Mouse (Mus musculus): ENCODE measurements around the gene Odf2l.

The Odf2l gene

DNA sequence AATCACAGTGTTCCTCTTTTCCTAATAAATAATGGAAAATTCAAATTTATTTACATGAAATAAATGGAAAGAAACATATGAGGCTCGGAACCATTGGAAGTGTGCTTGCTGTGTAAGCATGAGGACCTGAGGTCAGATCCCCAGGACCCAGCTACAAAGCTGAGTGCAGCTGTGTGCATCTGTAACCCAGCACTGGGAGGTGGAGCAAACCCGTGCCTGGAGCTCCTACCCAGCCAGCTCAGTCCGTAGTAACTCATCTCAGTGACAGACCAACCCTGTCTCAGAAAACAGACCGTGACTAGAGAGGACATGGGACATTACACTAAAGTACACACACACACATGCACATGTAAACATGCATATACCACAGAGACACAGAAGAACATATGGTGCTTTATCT is 21.8 kb downstream of the Odf2l start:
- no peak for DNase-seq (ENCODE audit: low read depth, low spot score)

DNA sequence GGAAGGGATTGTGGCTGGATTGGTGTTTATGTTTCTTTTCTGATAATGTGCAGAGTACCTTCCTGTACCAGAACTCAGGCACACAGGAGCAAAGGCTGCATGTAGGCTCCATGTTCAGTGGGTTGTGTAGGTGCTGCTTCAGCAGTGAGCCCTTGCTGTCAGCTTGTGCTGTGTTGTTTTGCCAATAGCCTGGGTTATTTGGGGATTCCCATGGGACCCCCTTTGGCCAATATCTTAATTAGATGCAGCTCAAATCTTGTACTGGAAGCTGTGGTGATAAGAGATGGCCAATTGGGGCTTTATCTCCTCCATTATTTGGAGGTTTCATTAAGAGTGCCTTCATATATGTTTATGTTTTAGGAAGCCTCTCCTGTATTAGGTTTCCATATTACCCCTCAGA is 24.5 kb downstream of the Odf2l start:
- no peak for DNase-seq (ENCODE audit: low read depth, low spot score)

DNA sequence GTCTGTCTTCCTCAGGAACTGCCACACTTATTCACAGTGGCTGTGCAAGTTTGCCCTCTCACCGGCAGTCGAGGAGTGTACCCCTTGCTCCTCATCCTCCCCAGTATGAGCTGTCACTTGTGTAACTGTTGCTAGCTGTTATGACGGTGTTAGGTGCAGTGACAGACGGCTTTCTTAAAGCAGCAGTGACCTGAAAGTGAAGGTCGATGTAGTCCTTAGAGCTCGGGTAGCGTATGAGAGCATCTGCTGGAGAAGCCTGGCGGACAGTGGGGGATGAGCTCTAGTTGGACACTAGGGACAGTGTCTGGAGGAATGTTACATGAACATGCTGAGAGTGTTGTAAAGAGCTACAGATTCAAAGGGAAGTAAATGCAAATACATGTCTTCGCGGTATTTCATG is 25.5 kb downstream of the Odf2l start:
- no peak for DNase-seq (ENCODE audit: low read depth, low spot score)

DNA sequence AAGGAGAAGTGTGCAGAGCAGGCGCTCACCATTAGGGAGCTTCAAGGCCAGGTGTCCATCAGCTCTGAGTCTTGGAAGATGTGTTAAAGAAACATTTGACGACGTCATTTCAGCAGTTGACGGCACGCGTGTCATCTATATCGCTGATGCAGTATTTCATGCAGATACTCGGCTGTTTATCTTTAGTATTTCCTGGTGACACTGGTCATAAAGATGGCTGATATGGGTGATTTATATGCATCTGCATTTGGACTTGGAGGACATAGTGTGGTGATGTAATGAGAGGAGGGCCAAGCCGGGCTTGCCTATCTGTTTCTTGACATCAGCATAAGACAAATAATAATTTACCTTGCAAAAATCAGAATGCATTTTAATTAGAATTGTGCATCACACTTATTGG is 28.5 kb downstream of the Odf2l start:
- DNase-seq (ENCODE audit: low read depth, low spot score): no peak

DNA sequence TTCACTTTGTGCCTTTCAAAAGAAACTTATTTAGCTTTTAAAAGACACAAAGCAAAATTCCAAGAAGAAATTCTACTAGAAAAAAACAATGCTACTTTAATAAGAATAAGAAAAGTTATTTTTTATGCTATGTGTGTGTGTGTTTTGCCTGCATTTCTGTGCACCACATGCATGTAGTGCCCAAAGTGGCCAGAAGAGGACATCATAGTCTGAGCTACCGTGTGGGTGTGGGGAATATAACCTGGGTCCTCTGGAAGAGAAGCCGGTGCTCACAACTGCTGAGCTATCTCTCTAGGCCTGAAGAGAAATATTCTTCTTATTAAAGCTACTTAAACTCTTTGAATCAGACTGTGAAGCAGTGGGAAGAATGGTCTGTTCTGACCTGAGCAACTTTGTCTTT is 29.1 kb downstream of the Odf2l start:
- DNase-seq (ENCODE audit: low read depth, low spot score): no peak

DNA sequence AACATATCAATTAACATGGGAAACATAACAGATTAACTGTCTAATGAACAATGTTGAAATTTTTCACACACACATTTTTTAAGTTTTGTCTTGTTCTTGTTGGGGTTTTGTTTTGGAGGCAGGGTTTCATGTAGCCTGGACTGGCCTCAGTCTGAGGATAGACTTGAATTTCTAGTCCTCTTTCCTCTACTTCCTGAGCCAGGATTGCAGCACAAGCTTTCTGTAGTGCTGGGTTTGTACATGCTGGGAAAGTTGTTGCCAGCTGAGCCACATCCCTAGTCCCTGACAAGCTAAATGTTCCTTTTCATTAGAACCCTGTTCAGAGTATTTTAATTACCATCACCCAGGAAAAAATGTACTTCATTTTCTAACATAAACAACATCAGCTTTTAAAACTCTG is 29.6 kb downstream of the Odf2l start:
- no peak for DNase-seq (ENCODE audit: low read depth, low spot score)

DNA sequence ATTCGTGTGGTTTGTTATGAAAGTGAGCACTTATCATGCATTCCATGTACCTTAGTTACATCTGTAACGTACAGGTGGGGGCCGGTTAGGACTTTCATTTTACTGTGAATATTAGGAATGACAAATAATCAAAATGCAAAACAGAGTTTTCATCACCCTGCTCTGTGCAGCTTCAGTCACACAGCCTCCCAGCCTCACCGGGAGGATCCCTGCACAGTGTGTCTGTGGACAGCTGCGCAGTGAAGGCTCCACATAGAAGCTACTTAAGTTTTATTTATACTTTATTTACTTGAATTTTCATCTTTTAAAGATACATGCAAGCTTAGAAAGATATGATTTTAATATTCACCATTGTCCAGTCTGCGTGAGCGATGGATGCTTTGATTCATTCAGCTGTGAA is 32.7 kb downstream of the Odf2l start:
- no peak for DNase-seq (ENCODE audit: low read depth, low spot score)

DNA sequence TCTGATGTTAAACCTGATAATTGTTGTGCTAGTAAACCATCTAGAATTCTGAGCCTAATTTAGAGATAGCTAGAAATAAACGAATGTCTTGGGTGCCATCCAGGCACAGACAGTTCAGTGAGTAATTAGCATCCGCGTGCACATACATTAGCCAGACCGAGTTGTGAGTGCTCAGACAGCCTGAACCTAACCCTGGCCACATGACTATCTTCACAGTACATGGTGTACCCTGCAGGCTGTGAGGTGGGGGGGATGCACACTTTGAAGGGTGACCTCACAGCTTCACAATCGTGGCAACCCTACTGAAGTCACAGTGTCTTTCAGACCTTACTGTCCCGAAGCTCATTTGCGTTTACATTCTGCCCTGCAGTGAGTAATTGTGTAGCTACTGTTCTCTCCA is 33.5 kb downstream of the Odf2l start:
- DNase-seq (ENCODE audit: low read depth, low spot score): peak; percentile 6

DNA sequence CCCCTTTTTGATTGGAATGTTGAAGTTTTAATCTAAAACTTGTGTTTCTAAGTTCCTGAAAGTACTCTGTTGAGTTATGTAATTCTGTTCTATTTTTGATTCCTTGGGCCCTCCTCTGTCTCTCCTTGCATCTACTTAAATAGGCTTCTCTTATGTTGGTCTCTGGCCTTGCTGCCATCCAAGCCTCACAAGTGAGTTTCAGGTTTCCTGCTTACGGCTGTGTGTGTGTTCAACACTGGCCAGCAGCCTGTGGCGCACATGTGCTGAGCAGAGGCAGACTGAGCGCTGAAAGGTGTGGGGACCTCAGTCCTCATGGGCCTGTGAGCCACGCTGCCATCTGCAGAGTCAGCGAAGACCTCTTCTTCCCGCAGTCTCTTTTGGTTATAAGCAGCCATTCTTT is 38.5 kb downstream of the Odf2l start:
- no peak for DNase-seq (ENCODE audit: low read depth, low spot score)

DNA sequence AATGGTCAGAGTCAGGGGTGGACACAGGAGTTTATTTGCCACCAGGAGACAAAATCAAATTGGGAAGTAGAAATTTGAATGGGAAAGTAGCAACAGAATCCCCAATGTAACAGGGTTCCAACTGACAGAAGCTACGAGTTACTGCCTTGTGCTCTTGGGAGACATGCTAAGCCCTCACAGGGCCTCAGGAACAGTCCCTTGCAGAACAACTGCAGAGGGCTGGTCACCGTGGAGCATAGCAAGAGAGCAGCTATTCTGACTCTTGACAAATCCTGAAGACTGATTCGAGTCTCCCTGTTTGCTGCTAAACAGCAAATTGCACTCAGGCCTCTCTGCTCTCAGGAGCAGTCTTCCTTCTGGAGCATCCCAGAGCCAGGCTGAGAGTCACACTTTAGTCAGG is 40.1 kb downstream of the Odf2l start:
- no peak for DNase-seq (ENCODE audit: low read depth, low spot score)

DNA sequence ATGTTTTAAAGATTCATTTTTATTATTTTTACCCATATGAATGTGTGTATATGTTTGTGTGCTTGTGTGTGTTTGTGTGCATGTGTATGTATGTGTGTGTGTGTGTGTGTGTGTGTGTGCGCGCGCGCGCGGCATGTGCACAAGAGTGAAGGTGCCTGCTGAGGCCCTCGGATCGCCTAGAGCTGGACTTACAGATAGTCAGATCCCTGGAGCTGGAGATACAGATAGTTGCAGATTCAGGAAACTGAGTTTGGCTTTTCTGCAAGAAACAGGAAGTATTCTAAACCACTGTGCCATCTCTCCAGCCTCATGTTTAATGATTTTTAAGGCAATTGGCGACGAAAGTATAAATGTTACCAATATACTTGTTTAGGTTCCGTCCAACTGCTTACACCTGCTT is 48.4 kb downstream of the Odf2l start:
- DNase-seq (ENCODE audit: low read depth, low spot score): no peak

DNA sequence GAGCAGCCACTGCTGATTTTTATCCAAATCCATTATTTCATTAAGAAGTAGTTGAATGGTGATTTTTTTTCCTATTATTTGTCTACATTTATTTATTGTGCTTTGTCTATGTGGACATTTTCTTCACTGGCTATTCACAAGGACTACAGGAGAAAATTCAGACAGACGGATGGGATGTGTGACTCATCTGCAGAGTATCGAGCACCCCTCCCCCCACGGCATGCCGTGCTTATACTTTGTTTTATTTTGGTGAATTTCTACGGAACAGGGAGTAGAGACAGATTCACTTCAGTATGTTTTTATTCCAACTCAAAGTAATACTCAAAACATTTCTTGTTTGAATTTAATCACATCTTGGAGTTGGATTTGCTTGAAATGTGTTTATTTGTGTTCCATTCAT is 49.4 kb downstream of the Odf2l start:
- no peak for DNase-seq (ENCODE audit: low read depth, low spot score)

DNA sequence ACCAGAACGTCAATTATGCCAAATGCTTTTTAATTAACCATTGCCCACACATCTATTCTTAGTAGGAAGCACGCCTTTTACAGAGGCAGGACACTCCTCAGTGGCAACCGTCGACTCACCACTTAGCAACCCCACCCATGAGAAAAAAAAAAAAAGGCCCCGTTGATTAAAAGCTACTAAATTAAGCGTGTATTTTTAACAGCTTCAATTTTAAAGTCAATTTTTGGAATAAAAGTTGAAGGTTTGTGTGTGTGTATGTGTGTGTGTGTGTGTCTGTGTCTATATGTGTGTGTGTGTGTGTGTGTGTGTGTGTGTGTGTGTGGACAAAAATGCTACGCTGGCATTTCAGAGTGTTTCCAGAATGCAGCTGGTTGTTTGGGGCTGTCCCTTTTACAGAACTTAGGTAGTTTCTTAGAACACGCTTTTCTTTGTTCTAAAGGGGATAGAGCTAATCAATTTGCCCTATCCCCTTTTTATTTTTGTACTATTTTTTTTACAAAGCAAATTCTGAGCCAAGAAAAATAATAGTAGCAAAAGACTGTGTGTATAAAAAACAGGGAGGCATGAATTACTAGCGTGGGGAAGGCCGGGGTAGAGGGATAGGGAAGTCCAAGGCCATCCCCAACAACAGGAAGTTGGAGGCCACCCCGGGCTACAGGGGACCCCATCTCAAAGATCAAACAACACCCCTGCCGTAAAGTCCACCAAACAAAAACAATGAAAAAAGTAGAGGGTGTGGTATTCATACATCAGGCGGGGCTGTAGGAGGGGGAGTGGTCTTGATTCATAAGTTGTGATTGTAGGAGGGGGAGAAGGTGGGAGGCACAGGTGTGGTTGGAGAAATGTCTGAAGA is 50.7 kb downstream of the Odf2l start:
- DNase-seq (ENCODE audit: low read depth, low spot score): no peak

DNA sequence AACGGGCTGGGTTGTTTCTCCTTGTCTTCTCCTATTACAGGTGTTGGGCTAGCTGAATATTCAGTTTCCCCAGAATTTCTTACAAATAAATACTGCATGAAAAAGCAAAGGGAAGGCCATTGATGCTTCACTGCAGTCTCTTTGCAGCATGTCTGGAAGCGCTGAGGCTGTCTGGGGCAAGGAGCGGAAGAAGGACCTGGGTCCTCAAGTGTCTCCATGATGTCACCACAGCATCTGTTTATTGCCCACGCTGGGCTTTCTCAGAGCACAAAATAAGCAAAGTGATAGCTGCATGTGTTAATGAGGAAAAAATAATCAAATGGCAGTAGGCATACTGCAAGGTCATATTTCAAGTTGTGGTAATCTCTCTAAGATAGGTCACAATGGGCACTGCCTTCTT is 51.6 kb downstream of the Odf2l start:
- DNase-seq (ENCODE audit: low read depth, low spot score): no peak

DNA sequence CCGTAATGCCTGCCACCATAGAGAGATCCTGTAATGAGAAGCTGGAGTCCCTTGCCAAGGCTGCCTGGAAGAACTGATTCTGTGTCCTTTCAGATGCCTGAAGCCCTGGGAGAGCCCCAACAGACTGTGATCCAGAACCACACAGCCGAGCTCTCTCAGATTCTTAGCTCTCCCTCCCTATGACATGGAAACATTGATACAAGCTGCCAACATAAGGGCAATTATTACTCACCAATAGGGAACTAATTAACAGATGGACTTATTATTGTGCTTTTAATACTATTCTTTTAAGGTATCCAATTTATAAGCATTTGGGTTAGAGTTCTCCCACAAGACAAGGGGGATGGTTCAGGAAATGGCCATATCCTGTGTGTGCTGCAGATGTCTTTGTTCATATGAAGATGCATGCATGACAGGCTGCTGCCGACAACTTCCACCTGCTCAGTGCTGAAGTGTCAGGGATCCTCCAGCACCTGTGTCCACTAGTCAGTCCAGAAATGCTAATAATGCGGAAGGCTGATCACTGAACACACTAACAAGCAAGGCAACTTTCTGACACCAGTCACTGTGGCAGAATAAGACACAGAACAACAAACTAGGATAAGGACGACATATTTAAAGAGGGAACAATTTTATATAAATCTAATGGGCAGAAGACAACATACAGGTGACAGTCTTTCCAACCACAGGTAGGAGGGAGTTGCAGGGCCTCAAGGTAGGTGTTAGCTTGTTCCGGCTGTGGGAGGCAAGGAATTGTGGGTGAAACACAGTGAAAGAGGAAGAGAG is 52.4 kb downstream of the Odf2l start:
- DNase-seq (ENCODE audit: low read depth, low spot score): no peak

DNA sequence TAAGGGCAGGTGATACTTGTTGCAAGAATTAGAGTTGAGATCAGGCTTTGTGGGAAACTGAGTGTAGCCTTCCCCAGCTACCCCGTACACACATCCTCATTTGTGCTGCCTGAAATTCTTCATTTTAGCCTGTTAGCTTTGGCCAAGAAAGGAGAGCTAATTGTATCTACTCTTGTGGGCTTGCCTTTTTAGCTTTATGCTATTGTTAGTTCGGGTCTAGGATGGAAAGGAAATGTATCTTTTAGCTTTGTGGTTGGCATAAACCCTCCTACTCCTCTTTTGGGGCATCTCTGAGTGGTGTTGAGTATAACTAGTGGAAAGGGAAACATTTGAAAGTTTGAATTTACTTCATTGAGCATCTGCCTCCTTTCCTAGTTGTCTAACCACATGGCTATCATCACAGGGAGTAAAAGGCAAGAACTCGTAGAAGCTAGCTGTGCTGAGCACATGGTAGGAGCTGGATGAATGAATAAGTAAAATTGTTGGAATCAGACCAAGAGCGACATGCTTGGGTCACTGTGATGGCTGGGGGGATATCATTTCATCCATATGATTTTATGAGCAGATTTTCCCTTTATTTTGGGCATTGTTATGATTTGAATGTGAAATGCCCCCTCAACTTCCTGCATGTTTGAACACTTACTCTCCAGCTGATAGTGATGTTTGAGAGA is 53.1 kb downstream of the Odf2l start:
- DNase-seq (ENCODE audit: low read depth, low spot score): no peak

DNA sequence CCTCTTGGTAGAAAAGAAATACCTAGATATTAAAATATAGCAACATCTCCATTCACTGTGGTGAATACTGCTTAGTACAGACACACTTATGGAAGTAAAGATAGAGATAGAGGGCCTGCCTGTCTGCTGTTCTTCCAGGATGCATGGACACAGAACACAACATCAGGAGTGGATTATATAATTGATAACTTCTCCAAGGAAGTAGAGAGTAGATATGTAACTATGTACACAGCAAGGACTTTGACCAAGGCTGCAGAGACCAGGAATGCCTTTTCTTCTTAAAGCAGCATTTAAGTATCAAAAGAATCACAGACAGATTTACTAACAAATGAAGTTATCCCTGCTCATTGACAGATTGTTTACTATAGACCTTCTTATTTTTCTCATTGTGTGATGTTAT is 66.3 kb downstream of the Odf2l start:
- no peak for DNase-seq (ENCODE audit: low read depth, low spot score)

DNA sequence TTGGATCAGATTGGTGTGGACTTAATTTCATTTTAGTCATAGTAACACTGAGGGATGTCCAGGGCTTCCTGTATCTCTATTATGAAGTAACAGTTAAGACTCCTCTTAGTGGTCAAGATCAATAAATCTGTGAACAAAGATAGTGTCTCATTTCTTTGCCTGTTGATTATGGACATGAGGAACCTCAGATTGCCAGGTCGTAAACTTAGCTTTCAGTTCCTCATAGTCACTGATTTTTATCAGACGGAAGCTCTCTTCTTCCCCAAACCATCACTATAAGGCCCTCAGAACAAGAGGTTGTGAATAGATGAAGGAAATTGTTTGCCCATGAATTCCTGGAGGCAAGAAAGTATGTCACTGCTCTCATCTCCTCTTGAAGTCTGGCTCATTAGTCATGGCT is 73.6 kb downstream of the Odf2l start:
- no peak for DNase-seq (ENCODE audit: low read depth, low spot score)

DNA sequence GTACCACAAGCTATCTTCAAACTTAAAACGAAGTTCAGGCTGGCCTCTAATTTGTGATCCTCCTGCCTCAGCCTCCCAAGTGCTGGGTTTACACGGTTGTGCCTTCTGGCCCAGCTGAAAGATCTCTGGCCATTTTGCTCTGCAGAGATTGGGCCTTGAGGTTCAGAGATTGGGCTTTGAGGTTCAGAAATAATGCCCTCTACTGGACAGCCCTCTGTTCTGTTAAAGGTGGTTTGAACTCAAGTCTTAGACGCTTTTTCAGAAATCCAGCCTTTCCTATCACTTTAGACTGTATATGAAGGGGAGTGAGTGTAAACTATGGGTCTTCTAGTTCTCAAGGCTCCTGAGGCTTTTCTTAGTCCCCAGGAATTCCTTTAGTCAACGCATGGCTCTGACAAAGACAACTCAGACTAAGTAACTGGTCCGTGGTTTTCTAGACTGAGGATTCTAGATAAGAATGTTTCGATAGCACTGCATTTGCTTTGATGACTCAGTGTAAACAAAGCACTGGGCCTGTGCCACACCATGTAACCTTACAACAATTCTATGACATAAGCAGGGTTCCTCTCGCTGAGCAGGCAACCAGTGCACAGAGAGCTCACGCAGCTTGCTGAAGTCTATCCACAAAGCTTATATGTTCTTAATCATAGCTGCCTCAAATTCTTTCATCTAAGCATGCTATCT is 77.0 kb downstream of the Odf2l start:
- no peak for DNase-seq (ENCODE audit: low read depth, low spot score)

DNA sequence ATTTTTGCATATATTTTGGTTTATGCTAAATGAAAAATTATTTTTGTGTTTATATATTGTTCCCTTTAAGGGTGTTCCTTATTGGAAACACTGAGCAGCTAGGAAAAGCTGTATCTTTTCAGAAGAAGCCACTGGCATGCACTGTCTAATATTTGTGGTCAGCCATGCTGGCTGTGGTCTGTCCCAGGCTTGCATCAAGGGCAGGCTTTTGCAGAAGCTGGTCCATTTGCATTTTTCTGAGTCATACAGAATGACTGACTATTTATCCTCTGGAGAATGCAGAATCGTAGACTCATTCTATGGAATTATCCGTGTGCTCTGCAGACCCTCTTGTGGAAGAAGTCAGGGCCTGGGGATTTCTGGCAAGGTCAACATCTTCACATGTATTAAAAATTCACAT is 79.7 kb downstream of the Odf2l start:
- no peak for DNase-seq (ENCODE audit: low read depth, low spot score)
